Mouse (Mus musculus) adrenal gland, adult 18-20 months (tissue): ENCODE data around the gene Trp53i13. TPM values are rescaled to one million over a fixed set of nuclear protein-coding genes. Genes with fewer than 3 reads are reported as not detected.

Experiments used
- DNase-seq, 2 experiments: peaks; one replicate each; pipeline ENCODE4 v3.0.0; 2021 to 2022; ENCODE audit warnings: low spot score in 2 of 2
- total RNA-seq, 2 experiments: library from RNA; stranded (reverse); gene quantifications; 1 replicate in 1 of 2; 2 replicates in 1 of 2; pipeline ENCODE4 v1.2.3; 2021

Gene Trp53i13
- total RNA-seq, 2 experiments from 2014 or later, result 11.0 to 12.9 TPM

DNA sequence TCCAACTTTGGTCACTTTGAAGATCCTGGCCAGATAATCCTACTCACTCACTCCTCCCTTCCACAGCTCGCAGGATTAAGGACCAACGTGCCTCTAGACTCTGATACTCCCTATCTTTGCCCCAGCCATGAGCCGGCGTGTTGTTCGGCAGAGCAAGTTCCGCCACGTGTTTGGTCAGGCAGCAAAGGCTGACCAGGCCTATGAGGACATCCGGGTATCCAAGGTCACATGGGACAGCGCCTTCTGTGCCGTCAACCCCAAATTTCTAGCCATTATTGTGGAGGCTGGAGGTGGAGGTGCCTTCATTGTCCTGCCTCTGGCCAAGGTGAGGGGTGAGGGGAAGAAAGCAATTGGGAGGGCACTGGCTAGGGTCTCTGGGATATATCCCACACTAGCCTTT lies 52.0 kb downstream of the Trp53i13 start:
- DNase-seq, result no peak

DNA sequence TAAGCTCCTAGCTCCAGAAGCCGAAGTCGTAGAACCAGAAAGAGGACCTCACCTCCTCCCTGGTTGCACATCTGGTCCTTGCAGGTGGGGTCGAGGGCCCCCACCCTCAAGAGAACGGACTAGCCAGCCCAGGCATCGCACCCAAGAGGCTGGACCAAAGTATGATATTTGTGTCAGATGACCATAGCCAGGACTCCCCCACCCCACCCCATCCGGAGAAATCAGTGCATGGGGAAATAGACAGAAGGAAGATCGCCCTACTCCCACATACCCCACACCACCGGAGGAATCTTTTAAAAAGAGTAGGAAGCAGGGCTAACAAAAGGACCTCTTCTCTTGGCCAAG lies 52.7 kb downstream of the Trp53i13 start:
- no peak for DNase-seq

DNA sequence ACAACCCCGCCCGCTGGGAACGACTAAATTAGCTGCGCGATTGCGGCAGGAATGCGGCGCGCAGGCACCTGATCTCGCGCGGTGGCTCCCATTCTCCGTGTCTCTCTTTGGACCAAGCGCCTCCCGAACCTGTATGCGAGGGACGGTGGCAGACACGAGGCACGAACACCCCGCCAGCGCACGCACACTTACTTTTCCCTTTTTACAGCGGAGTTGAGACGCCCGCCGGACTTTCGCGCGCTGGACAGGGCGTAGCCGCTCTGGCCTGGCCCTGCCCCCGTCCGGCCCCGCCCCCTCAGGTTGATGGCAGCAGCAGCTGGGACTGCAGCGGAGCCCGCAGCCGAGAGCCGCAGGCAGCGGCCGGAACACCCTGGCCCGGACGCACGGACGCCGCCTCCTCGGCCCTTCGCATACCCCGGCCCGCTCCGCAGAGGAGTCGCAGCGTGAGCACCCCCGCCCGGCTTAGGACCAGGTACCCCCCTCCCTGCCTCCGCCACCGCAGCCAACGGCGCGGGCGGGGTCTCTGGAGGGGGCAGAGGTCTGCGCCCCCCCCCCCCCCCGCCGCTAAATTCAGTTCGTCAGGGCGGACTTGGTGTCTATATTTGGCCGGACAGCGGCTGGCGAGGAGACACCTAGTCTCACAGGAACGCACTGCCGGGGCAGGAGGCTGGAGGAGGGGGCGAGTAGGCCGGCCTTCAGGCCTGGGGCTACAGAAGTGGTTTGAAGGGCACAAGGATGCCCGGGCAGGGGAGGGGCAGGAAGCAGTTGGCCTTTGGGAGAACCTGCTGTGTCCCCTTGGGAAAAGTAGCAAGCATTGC lies 53.3 kb downstream of the Trp53i13 start, which contains the start of gene Coro6:
Gene Coro6 (plus strand): TSS at position 129 of the 818 bp plus-strand sequence.
- DNase-seq, result peak; percentile 69 to 78

- DNase-seq, result no peak
These were observed 53.9 kb downstream of the Trp53i13 start for GRCm38 (mm10) chr11:77461856-77462255.

Other genes starting within 250 kb of the Trp53i13 start
- gene Coro6, start 53.6 kb downstream of the Trp53i13 start, total RNA-seq, result 1 to 10 TPM; 2.0 to 2.9 TPM
- 1 to 10 TPM; 7.9 to 8.3 TPM for gene Ankrd13b, start 26.3 kb downstream of the Trp53i13 start, total RNA-seq
- 10 to 100 TPM; 47.7 to 49.2 TPM for gene Git1, start 22.4 kb downstream of the Trp53i13 start, total RNA-seq
- 10 to 100 TPM; 16.7 to 27.6 TPM for gene Abhd15, start 859 bp downstream of the Trp53i13 start, total RNA-seq
- gene Gm10392, start 3.2 kb upstream of the Trp53i13 start, total RNA-seq, result not detected
- 10 to 100 TPM; 47.6 to 51.3 TPM for gene Taok1, start 91.8 kb upstream of the Trp53i13 start, total RNA-seq
- 10 to 100 TPM; 71.1 to 98.0 TPM for gene Nufip2, start 170.2 kb upstream of the Trp53i13 start, total RNA-seq
- not detected for gene Cryba1, start 209.3 kb upstream of the Trp53i13 start, total RNA-seq
- gene Myo18a, start 247.3 kb upstream of the Trp53i13 start, total RNA-seq, result 10 to 100 TPM; 45.9 to 56.8 TPM